Mouse (Mus musculus) CH12F3 (cell line): ENCODE data around the gene Lama1.

Source experiments
- in situ Hi-C: fragments of 300-500 bp; cut with MboI; formaldehyde crosslinking; loops from 2 replicates; pipeline ENCODE4 v1.14.3; 2020; ENCODE audit warnings: low sequenced_read_pairs

The Lama1 gene

GRCm38 (mm10) chr17:67696694-67697386 lies at the start of gene Lama1:
TSS of gene Lama1 (plus strand) at chr17:67697259.
- in situ Hi-C loops: no loop called here

GRCm38 (mm10) chr17:67651506-67651905 lies 45.6 kb upstream of the Lama1 start:
- in situ Hi-C loops: no loop called here

GRCm38 (mm10) chr17:67664299-67664698 lies 32.8 kb upstream of the Lama1 start:
- in situ Hi-C loops: no loop called here

GRCm38 (mm10) chr17:67666981-67667380 lies 30.1 kb upstream of the Lama1 start:
- in situ Hi-C loops: no loop called here

- in situ Hi-C loops: no loop called here
Measured at GRCm38 (mm10) chr17:67667981-67668380, 29.1 kb upstream of the Lama1 start.

- in situ Hi-C loops: no loop called here
Measured at GRCm38 (mm10) chr17:67678576-67678975, 18.5 kb upstream of the Lama1 start.

DNA sequence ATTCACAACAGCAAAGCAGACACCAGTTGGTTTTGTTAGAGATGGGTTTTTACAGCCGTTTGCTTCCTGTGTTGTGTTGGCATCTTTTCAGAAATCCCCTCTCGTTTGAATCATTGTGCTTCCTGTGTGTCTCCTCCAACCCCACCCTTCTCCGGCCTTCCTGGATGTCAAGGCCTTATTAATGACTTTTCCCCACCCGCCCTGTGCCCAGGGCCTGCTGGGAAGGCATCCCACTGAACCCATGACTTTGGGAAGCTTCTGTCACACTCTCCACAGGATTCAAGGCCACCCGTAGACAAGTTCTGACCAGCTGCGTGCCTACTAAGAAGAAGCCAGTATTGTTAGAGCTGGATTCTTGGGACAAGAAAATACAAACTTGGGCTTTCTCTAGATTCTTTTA lies 16.0 kb upstream of the Lama1 start:
- in situ Hi-C loops: no loop called here

DNA sequence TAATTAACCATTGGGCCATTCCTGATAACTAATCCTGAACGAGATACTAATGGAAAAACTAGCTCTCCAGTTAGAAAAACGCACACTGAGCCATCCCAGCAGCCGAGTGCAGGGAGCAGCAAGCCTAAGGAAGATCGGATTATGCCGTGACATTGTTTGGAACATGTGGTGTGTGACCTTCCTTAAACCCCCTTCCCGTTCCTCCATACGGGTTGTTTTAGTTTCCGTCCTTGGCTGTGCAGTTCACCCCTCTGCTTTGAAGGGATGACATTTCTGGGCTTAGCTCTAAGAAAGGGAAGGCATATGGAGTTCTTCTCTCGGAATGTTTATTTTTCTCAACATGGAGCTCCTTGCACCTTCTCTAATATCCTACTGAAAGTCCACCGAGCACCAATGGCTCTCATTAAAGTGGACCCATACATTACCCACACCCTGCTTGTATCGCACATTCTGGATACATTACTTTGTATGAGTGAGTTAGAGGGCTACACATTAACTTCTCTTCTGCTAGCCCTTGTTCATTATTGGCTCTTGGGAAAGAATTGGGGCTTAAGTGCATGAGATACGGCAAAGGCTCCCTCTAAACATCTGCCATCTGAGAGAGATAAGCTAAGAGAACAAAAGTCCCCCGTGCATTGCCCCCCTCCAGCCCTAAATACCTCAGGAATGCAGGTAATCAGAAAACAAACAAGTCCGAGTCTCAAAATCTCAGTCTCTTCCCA lies 11.9 kb upstream of the Lama1 start:
- in situ Hi-C loops: no loop called here

- in situ Hi-C loops: no loop called here
Measured at GRCm38 (mm10) chr17:67687505-67687904, 9.6 kb upstream of the Lama1 start.

- in situ Hi-C loops: no loop called here
Measured at GRCm38 (mm10) chr17:67690689-67691088, 6.4 kb upstream of the Lama1 start.

- in situ Hi-C loops: no loop called here
Measured at GRCm38 (mm10) chr17:67692651-67693050, 4.4 kb upstream of the Lama1 start.

GRCm38 (mm10) chr17:67693861-67694260 lies 3.2 kb upstream of the Lama1 start:
- in situ Hi-C loops: no loop called here

- in situ Hi-C loops: no loop called here
Measured at GRCm38 (mm10) chr17:67697461-67697891, 417 bp downstream of the Lama1 start.

- in situ Hi-C loops: no loop called here
Measured at GRCm38 (mm10) chr17:67698301-67698700, 1.2 kb downstream of the Lama1 start.

- in situ Hi-C loops: no loop called here
Measured at GRCm38 (mm10) chr17:67701761-67702160, 4.7 kb downstream of the Lama1 start.

DNA sequence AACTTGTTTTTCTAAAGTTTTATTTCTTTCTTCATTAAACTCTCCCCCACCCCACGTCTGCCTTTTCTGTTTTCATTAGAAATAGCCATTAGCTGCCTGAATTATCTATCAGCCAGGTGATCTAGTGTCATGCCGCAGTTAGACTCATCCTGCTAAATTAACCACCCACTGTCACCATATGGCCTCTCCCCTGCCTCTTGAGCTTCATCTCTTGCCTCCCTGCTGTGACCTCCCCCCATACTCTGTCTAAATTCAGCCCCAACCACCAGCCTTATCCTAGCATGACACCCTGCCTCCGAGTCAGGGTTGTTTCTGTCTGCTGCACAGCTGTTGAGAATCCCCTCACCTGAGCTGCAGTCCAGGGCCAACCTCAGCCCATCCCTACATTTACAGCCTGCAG lies 5.9 kb downstream of the Lama1 start:
- in situ Hi-C loops: no loop called here

GRCm38 (mm10) chr17:67705035-67705769 lies 8.1 kb downstream of the Lama1 start:
- in situ Hi-C loops: no loop called here

GRCm38 (mm10) chr17:67706372-67706771 lies 9.3 kb downstream of the Lama1 start:
- in situ Hi-C loops: no loop called here

- in situ Hi-C loops: no loop called here
Measured at GRCm38 (mm10) chr17:67707793-67708364, 10.8 kb downstream of the Lama1 start.

- in situ Hi-C loops: no loop called here
Measured at GRCm38 (mm10) chr17:67710377-67710781, 13.3 kb downstream of the Lama1 start.

DNA sequence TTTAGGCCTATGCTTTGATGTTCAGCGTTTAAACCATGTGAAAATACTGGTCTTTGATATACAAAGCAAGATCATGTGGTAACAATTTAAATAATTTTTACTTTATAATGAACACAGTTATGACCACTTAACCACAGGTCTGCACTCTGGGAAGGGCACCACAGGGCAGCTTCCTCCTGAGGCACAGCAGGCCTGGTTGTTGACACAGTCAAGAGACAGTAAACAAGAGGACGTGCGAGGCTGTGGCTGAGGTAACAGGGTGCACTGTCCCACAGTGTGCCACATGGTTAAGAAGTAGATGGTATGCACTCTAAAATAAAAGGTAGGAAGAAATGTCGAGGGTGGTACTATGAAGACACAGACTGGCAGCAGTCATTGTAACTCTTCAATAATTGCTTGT lies 14.3 kb downstream of the Lama1 start:
- in situ Hi-C loops: no loop called here
